Mouse (Mus musculus): ENCODE measurements around the gene Nin. TPM values are rescaled to one million over a fixed set of nuclear protein-coding genes. Genes with fewer than 3 reads are reported as not detected.

The Nin gene
- total and polyA plus RNA-seq, 2 experiments from 2014 or later, result 7.9 to 25.8 TPM

DNA sequence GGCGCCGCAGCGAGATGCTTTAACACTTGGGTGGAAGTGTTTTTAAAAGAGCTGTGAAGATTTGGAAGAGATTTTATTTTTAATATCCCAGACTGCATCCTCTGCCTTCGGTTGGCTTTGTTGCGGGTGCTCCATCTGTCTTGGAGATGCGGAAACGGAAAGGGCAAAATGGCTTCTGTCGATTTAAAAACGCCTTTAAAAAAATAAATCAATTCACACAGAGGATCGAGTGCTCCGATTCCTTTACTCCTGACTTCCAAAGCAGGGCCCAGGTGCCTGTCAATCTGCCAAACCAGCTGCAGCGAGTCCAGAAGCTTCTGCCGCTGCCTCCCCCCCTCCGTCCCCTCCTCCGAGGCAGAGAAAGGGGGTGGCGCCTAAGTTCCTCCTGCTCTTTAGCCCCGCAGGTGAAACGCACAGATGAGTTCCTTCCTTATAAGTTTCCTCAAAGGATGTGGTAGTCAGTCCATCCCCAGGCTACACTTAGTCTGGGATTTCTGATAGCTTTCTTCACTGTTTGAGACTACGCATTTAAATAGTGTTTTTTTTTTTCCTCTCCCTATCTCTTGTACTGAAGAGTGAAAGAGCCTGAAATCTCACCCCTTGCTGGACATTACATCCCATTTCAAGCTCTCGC, 17.6 kb upstream of the Nin start:
- Histone ChIP-seq H3K4me2 (ENCODE audit: low read depth, low read length, poor library complexity, severe bottlenecking) (peak overlapping the region; percentile 45), H3K27me3 (ENCODE audit: insufficient read depth, low read length) (no peaks in the 10 kb centered on the region), H3K27ac (ENCODE audit: low read depth, low read length) (peak overlapping the region; percentile 68), H3K9me3 (ENCODE audit: low read length) (no peaks in the 10 kb centered on the region), H3K4me3 (ENCODE audit: low read depth, low read length) (peak overlapping the region; percentile 21), H3K36me3 (ENCODE audit: insufficient read depth, low read length) (no peaks in the 10 kb centered on the region), H3K4me1 (ENCODE audit: insufficient read depth, low read length) (no peaks in the 10 kb centered on the region), H3K9ac (replicated peaks; ENCODE audit: low read length, poor library complexity, severe bottlenecking) (peak overlapping the region; percentile 42; the same call in 1 of the 2 replicates)
- WGBS, result 24% methylated on average over 20 of the region's 20 CpGs
- DNase-seq (ENCODE audit: low spot score), result peak; percentile 66
- TF ChIP-seq CTCF (IDR thresholded peaks at IDR 0.05), result no peak
- 0 out of 2 replicates have a peak, but pooled peaks have one; percentile 31 for ATAC-seq (ENCODE audit: low FRiP score)

DNA sequence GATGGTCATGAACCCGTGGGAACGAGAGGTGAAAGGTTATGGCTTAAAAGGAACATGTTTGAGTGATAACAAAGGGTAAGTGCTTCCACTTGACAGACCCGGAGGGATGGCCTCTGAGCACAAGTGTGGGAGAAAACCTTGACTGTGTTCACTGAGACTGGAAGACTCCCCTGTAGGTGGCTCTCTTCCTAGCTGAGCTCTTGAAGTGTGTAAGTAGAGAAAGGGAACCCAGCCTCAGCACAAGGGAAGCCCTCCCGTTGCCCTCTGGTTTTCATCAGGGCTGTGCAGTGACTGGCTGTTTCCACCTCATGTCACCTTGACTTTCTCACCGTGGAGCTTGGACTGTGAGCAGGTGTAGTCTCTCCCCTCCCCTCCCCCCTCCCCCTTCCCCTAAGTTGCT, 15.6 kb upstream of the Nin start:
- H3K4me2 ChIP-seq (ENCODE audit: low read depth, low read length, poor library complexity, severe bottlenecking), result no peak overlapping the region
- H3K9me3 ChIP-seq (ENCODE audit: low read length), result no peaks in the 10 kb centered on the region
- DNase-seq (ENCODE audit: low spot score) (no peak), ATAC-seq (ENCODE audit: low FRiP score) (no peak)
- 62% methylated on average over 5 of the region's 5 CpGs for WGBS
- H3K9ac ChIP-seq (replicated peaks; ENCODE audit: low read length, poor library complexity, severe bottlenecking), result no peak overlapping the region
- no peaks in the 10 kb centered on the region for H3K4me1 ChIP-seq (ENCODE audit: insufficient read depth, low read length)
- H3K27me3 ChIP-seq (ENCODE audit: insufficient read depth, low read length), result no peaks in the 10 kb centered on the region
- peak; percentile 39 for TF ChIP-seq CTCF (IDR thresholded peaks at IDR 0.05)
- H3K4me3 ChIP-seq (ENCODE audit: low read depth, low read length), result no peak overlapping the region
- no peaks in the 10 kb centered on the region for H3K36me3 ChIP-seq (ENCODE audit: insufficient read depth, low read length)
- H3K27ac ChIP-seq (ENCODE audit: low read depth, low read length), result no peak overlapping the region

DNA sequence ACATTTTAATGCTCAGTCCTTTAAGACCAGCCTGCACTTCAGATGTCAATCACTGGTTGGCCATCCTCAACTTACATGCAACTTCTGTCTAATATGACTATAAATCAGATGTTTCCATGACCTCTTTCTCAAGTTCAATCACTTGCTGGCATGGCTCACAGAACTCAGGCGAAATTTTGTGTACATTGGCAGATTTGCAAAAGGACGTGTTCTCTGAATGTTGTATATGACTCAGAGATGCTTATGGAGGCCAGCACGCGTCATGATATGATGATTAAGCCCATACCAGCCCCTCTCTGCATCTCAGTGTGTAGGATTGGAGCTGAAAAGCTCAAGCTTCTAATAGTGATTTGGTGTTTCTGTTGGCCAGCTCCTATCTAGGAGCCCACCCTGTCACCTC, 13.1 kb upstream of the Nin start:
- no peaks in the 10 kb centered on the region for H3K9me3 ChIP-seq (ENCODE audit: low read length)
- H3K27me3 ChIP-seq (ENCODE audit: insufficient read depth, low read length), result no peaks in the 10 kb centered on the region
- H3K27ac ChIP-seq (ENCODE audit: low read depth, low read length), result no peak overlapping the region
- DNase-seq (ENCODE audit: low spot score) (no peak), ATAC-seq (ENCODE audit: low FRiP score) (no peak)
- H3K4me2 ChIP-seq (ENCODE audit: low read depth, low read length, poor library complexity, severe bottlenecking), result no peak overlapping the region
- H3K4me3 ChIP-seq (ENCODE audit: low read depth, low read length), result no peak overlapping the region
- TF ChIP-seq CTCF (IDR thresholded peaks at IDR 0.05), result no peak
- H3K36me3 ChIP-seq (ENCODE audit: insufficient read depth, low read length), result no peaks in the 10 kb centered on the region
- WGBS, result 89% methylated on average over 4 of the region's 4 CpGs
- no peak overlapping the region for H3K9ac ChIP-seq (replicated peaks; ENCODE audit: low read length, poor library complexity, severe bottlenecking)
- H3K4me1 ChIP-seq (ENCODE audit: insufficient read depth, low read length), result no peaks in the 10 kb centered on the region

DNA sequence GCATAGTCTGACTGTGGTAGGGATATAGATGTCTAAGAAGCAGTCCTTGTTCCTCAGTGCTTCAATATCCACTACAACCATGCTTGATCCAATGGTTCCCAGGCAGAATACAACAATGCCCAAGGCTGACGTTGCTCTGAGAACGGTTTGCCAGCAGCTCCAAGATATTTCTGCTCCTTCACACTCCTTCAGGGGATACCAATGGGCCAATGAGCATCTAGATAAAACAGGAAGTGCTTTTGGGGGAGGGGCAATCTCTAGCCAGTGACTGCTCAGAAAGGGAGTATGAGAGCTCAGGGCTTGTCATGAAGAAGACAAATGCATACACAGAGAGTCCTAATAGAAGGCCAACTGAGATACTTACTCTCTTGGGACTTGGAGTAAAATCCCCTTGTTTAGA, 6.0 kb upstream of the Nin start:
- no peak overlapping the region for H3K9ac ChIP-seq (replicated peaks; ENCODE audit: low read length, poor library complexity, severe bottlenecking)
- 73% methylated on average over 2 of the region's 2 CpGs for WGBS
- DNase-seq (ENCODE audit: low spot score) (no peak), ATAC-seq (ENCODE audit: low FRiP score) (no peak)
- no peaks in the 10 kb centered on the region for H3K36me3 ChIP-seq (ENCODE audit: insufficient read depth, low read length)
- no peak overlapping the region for H3K4me2 ChIP-seq (ENCODE audit: low read depth, low read length, poor library complexity, severe bottlenecking)
- H3K4me3 ChIP-seq (ENCODE audit: low read depth, low read length), result no peak overlapping the region
- no peaks in the 10 kb centered on the region for H3K4me1 ChIP-seq (ENCODE audit: insufficient read depth, low read length)
- no peaks in the 10 kb centered on the region for H3K9me3 ChIP-seq (ENCODE audit: low read length)
- 0 out of 2 replicates have a peak, but pooled peaks cover 2% of the 10 kb centered on the region for H3K27me3 ChIP-seq (ENCODE audit: insufficient read depth, low read length)
- no peak for TF ChIP-seq CTCF (IDR thresholded peaks at IDR 0.05)
- no peak overlapping the region for H3K27ac ChIP-seq (ENCODE audit: low read depth, low read length)

GRCm38 (mm10) chr12:70118721-70119345, 5.3 kb upstream of the Nin start:
- TF ChIP-seq CTCF (IDR thresholded peaks at IDR 0.05), result peak; percentile 18; the same call in 1 of the 2 replicates
- WGBS, result 86% methylated on average over 10 of the region's 10 CpGs
- Histone ChIP-seq H3K9me3 (ENCODE audit: low read length) (no peaks in the 10 kb centered on the region), H3K4me1 (ENCODE audit: insufficient read depth, low read length) (no peaks in the 10 kb centered on the region), H3K4me2 (ENCODE audit: low read depth, low read length, poor library complexity, severe bottlenecking) (no peak overlapping the region), H3K9ac (replicated peaks; ENCODE audit: low read length, poor library complexity, severe bottlenecking) (no peak overlapping the region), H3K4me3 (ENCODE audit: low read depth, low read length) (no peak overlapping the region), H3K27me3 (ENCODE audit: insufficient read depth, low read length) (0 out of 2 replicates have a peak, but pooled peaks cover 2% of the 10 kb centered on the region), H3K27ac (ENCODE audit: low read depth, low read length) (no peak overlapping the region), H3K36me3 (ENCODE audit: insufficient read depth, low read length) (no peaks in the 10 kb centered on the region)
- DNase-seq (ENCODE audit: low spot score), result peak; percentile 52
- ATAC-seq (ENCODE audit: low FRiP score), result no peak

- 88% methylated on average over 10 of the region's 10 CpGs for WGBS
These were observed 3.6 kb upstream of the Nin start for GRCm38 (mm10) chr12:70117146-70117545.

More at GRCm38 (mm10) chr12:70117146-70117545, 3.6 kb upstream of the Nin start:
- peaks cover 2% of the 10 kb centered on the region; the same call in 1 of the 2 replicates for H3K4me1 ChIP-seq (ENCODE audit: insufficient read depth, low read length)
- no peak overlapping the region for H3K4me3 ChIP-seq (ENCODE audit: low read depth, low read length)
- no peaks in the 10 kb centered on the region for H3K9me3 ChIP-seq (ENCODE audit: low read length)
- ATAC-seq (ENCODE audit: low FRiP score) (no peak), DNase-seq (ENCODE audit: low spot score) (no peak)
- H3K27ac ChIP-seq (ENCODE audit: low read depth, low read length), result no peak overlapping the region
- H3K27me3 ChIP-seq (ENCODE audit: insufficient read depth, low read length), result 0 out of 2 replicates have a peak, but pooled peaks cover 2% of the 10 kb centered on the region
- no peak overlapping the region for H3K4me2 ChIP-seq (ENCODE audit: low read depth, low read length, poor library complexity, severe bottlenecking)
- H3K36me3 ChIP-seq (ENCODE audit: insufficient read depth, low read length), result no peaks in the 10 kb centered on the region
- TF ChIP-seq CTCF (IDR thresholded peaks at IDR 0.05), result no peak
- no peak overlapping the region for H3K9ac ChIP-seq (replicated peaks; ENCODE audit: low read length, poor library complexity, severe bottlenecking)

All from midbrain, postnatal 0 days (tissue).